Comparison of ENCODE assay signal across 8 mouse cellular contexts in genomic region chr19:7136016-7136415, GRCm38 (mm10). TPM values are rescaled to one million over a fixed set of nuclear protein-coding genes. Genes with fewer than 3 reads are reported as not detected.
A peak's percentile ranks its signal among the peaks of the same experiment; 100 is the strongest.
DNase-seq lines count a peak whose midpoint lies in the region; ATAC-seq and TF ChIP-seq lines count a peak whose summit lies in the region.

No protein-coding gene starts in this region.

- no peaks in the 10 kb centered on the region for H3K9me3 ChIP-seq in lung, postnatal 0 days (ENCODE audit: low read length)

- DNase-seq in heart, adult 18-20 months, result peak; percentile 41 to 61
- no peak for DNase-seq in heart, adult 8-10 months (ENCODE audit: low spot score)
- peak; percentile 69 for DNase-seq in cerebellum, adult 11 months
- DNase-seq in heart, adult 2 months, result peak in 1 of 2 experiments; percentile 55
- DNase-seq in kidney, adult 2 months, result peak; percentile 84
- DNase-seq in lung, postnatal 0 days (ENCODE audit: low spot score), result peak; percentile 44
- no peak for DNase-seq in spleen, postnatal 10 days (ENCODE audit: low spot score in 2 of 2)
- no peak for DNase-seq in c-Kit-positive CD71-positive TER-119-positive erythroid progenitor cells, embryonic 14.5 days (ENCODE audit: low spot score)

- intact Hi-C loops in heart, adult 2 months (cut with DNase I), result no loop called here

- peak; percentile 57 for ATAC-seq in lung, postnatal 0 days

- no peak overlapping the region for H3K9ac ChIP-seq in heart, adult 2 months (ENCODE audit: low read depth, low read length)
- H3K9ac ChIP-seq in lung, postnatal 0 days (replicated peaks; ENCODE audit: low read depth), result no peak overlapping the region

- H3K79me2 ChIP-seq in heart, adult 2 months (replicated peaks; ENCODE audit: control insufficient read depth, insufficient read depth, low read length), result no peaks in the 10 kb centered on the region

- no peaks in the 10 kb centered on the region for H3K27me3 ChIP-seq in heart, adult 2 months (ENCODE audit: control insufficient read depth, insufficient read depth, low read length)
- no peaks in the 10 kb centered on the region for H3K27me3 ChIP-seq in kidney, adult 2 months (replicated peaks; ENCODE audit: control insufficient read depth, insufficient read depth, low read length)
- H3K27me3 ChIP-seq in lung, postnatal 0 days (replicated peaks; ENCODE audit: insufficient read depth, low read length), result no peaks in the 10 kb centered on the region

- no peak overlapping the region for H3K4me3 ChIP-seq in heart, adult 2 months
- H3K4me3 ChIP-seq in kidney, adult 2 months (ENCODE audit: insufficient read depth, low read depth, low read length), result no peak overlapping the region; the same call in 1 of the 2 replicates
- H3K4me3 ChIP-seq in lung, postnatal 0 days (ENCODE audit: low read depth, low read length), result no peak overlapping the region

- peaks cover 10% of the 10 kb centered on the region for H3K4me1 ChIP-seq in heart, adult 2 months (ENCODE audit: control insufficient read depth, insufficient read depth, low read length)
- H3K4me1 ChIP-seq in kidney, adult 2 months (ENCODE audit: control insufficient read depth, insufficient read depth, low read length), result peaks cover 59% of the 10 kb centered on the region
- 0 out of 2 replicates have a peak, but pooled peaks cover 3% of the 10 kb centered on the region for H3K4me1 ChIP-seq in lung, postnatal 0 days (ENCODE audit: insufficient read depth, low read depth, low read length)

- TF ChIP-seq CTCF in heart, adult 2 months (IDR thresholded peaks at IDR 0.05), result no peak
- TF ChIP-seq CTCF in kidney, adult 2 months (conservative IDR thresholded peaks at IDR 0.05; ENCODE audit: insufficient read depth, insufficient read length, low read depth, low read length), result no peak
- TF ChIP-seq CTCF in lung, postnatal 0 days (IDR thresholded peaks at IDR 0.05), result no peak

- 0 out of 2 replicates have a peak, but pooled peaks have one; percentile 41 for TF ChIP-seq POLR2A in heart, adult 2 months (IDR thresholded peaks at IDR 0.05; ENCODE audit: insufficient read depth, low read depth, low read length)
- TF ChIP-seq POLR2A in kidney, adult 2 months (IDR thresholded peaks at IDR 0.05; ENCODE audit: low read depth, low read length), result peak; percentile 51

- WGBS in heart, adult 2 months, result 34% methylated on average over 9 of the region's 9 CpGs
- WGBS in kidney, adult 2 months, result 19% methylated on average over 9 of the region's 9 CpGs
- WGBS in lung, postnatal 0 days, result 31% methylated on average over 9 of the region's 9 CpGs

- no peak overlapping the region for H3K4me2 ChIP-seq in lung, postnatal 0 days (replicated peaks; ENCODE audit: low read depth, low read length)

- H3K27ac ChIP-seq in heart, adult 2 months, result peak overlapping the region; percentile 55
- H3K27ac ChIP-seq in kidney, adult 2 months (ENCODE audit: insufficient read depth, low read depth, low read length), result peak overlapping the region; percentile 99
- H3K27ac ChIP-seq in lung, postnatal 0 days (ENCODE audit: low read length), result no peak overlapping the region

- no peaks in the 10 kb centered on the region for H3K36me3 ChIP-seq in heart, adult 2 months (ENCODE audit: control insufficient read depth, insufficient read depth, low read length)
- H3K36me3 ChIP-seq in kidney, adult 2 months (ENCODE audit: control insufficient read depth, insufficient read depth, low read length), result no peaks in the 10 kb centered on the region
- no peaks in the 10 kb centered on the region for H3K36me3 ChIP-seq in lung, postnatal 0 days (ENCODE audit: insufficient read depth, low read length)

- TF ChIP-seq EP300 in heart, adult 2 months (IDR thresholded peaks at IDR 0.05; ENCODE audit: insufficient read depth, low read depth, low read length), result no peak
- no peak for TF ChIP-seq EP300 in lung, postnatal 0 days (IDR thresholded peaks at IDR 0.05)

RNA-seq across cellular contexts. Expression of gene Flrt1, which starts 30.5 kb away (rescaled TPM):
- 1 to 10 TPM in 1 of 2 experiments, under 1 TPM in 1; 0.82 to 1.4 TPM for total RNA-seq in heart, adult 18-20 months (2021)
- total RNA-seq in heart, adult 8-10 months (2022), result 1 to 10 TPM in 3 of 4 experiments, under 1 TPM in 1; 0.92 to 2.0 (median 1.4) TPM
- total RNA-seq in heart, adult 2 months (2021), result 1 to 10 TPM; 1.1 to 1.2 TPM
- polyA plus RNA-seq in heart, adult 2 months (2012; rRNA removed), result 0.84 and 0.94 TPM in 2 replicates
- polyA plus RNA-seq in kidney, adult 2 months (2012; rRNA removed), result 23.1 and 25.1 TPM in 2 replicates
- 0.17 and 0.19 TPM in 2 replicates for polyA plus RNA-seq in lung, postnatal 0 days (2015; fragmentation: Nextera tagmentation; extraction: Ambion mirVana)

Comparison
In these comparisons a context has a peak if more than half of its experiments do, and no peak if none do; other contexts are left out.
1. DNase-seq: peak in heart, adult 18-20 months (2 of 2), cerebellum, adult 11 months (single experiment), kidney, adult 2 months (single experiment) and lung, postnatal 0 days (single experiment); none in heart, adult 8-10 months (single experiment), spleen, postnatal 10 days (0 of 2) and c-Kit-positive CD71-positive TER-119-positive erythroid progenitor cells, embryonic 14.5 days (single experiment).